Mouse (Mus musculus) neutrophil, adult 5-6 weeks (primary cell): ENCODE measurements around the gene Id2. TPM values are rescaled to one million over a fixed set of nuclear protein-coding genes. Genes with fewer than 3 reads are reported as not detected.

Source experiments
- ATAC-seq: fragments of 151-379, 151-347 bp; 2 replicates; pipeline ENCODE4 v1.8.0; 2017; ENCODE audit warnings: mild to moderate bottlenecking, moderate TSS enrichment; ENCODE audit not compliant: insufficient number of reproducible peaks, poor library complexity, low FRiP score, severe bottlenecking; ENCODE audit errors: extremely low read depth
- total RNA-seq: library from RNA; stranded (forward); fragments of 200-1000 nt; gene quantifications from 2 replicates; pipeline ENCODE4 v1.2.3, GENCODE M21; 2017

The Id2 gene
- total RNA-seq, 1 experiment from 2014 or later: 33.8 TPM

- ATAC-seq: no peak
These were observed 13.7 kb upstream of the Id2 start for GRCm38 (mm10) chr12:25110682-25111078.

DNA sequence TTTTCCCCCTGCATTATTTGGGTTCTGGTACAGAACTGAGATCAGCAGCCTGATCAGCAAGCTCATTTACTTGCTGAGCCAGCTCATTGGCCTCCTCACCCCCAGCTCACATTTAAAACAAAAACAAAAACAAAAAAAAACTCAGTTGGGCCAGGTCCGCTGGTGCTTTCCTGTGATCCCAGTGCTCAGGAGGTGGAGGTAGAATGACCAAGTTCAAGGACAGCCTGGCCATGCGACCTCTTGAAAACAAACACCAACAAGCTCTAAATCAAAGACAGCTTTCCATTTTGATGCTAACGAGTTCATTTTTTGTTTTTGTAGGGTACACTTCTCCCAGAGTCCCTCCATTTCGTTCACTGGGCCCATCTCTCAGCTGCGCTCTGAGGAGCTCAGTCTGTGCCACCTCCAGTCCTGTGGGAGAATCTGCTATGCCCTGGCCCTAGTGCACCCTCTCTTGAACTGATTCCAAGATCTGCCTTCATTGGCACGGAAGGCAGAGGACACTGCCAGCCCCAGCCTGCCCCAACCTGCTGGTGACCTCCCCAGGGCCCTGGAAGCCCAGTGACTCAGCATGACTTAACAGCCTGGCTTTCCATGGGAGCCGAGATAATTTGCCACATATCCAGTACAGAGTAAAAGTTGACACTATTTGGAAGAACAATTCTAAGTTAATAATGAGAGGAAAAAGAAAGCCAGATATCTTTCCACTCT is 13.2 kb upstream of the Id2 start:
- ATAC-seq: no peak

- ATAC-seq: no peak
These were observed 11.9 kb upstream of the Id2 start for GRCm38 (mm10) chr12:25108865-25109264.

GRCm38 (mm10) chr12:25104541-25104940 is 7.6 kb upstream of the Id2 start:
- no peak for ATAC-seq

GRCm38 (mm10) chr12:25103911-25104310 is 7.0 kb upstream of the Id2 start:
- no peak for ATAC-seq

DNA sequence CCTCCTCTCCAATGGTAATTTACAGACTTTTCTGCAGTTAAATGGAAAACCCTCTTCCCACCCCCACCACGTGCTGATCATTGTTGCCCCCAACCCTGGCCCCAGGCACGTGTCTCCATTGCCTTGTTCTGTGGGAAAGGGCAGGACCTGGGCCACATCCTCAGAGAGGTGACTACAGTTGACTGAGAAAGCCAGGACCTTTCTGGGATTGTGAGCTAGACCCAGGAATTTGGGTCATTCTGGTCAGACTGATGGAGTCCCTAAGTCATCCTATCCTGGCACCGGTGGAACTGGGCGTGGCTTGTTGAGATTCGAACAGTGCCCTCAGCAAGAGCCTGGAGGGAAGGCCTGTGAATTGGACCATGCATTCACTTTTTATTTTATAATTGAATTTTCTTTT is 4.4 kb upstream of the Id2 start:
- ATAC-seq: no peak

DNA sequence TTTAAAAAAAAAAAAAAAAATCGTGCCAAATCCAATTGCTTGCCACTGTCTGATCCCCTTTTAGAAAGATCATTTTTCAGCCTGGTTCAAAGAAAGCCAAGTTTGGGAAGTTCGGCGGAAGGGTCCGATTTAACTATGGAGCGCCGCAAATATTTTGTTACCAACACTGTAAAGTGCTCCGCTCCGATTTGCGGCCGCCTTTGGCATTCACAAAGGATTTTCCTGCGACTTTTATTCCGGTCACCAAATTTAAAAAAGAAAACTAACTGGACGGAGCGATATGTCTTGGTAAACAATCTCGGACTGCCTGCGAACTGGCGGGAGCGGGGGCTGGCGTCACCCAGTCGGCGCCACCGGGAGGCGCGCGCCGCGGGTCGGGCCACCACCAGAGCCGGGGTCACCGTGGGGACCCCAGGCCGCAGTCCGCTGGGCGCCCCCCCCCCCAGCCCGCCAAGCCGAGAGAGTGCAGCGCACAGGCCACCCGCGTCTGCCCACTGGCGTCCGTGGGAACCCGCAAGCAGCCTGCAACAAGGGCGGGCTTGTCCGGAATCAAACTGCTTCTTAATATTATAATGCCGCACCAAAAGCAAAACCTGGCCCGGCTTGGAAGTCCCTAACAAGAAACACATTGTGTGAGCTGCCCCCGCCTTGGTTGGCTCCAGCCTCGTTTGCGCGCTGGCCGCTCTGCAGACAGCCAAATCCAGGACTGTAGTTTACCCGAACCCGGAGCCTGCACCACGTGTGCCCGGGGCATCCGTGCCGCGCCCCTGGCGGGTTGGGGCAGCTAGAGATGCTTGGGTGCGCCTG is 3.7 kb upstream of the Id2 start:
- no peak for ATAC-seq

- ATAC-seq: no peak
These were observed 2.8 kb upstream of the Id2 start for GRCm38 (mm10) chr12:25099563-25100408.

- ATAC-seq: no peak
These were observed 2.3 kb upstream of the Id2 start for GRCm38 (mm10) chr12:25099313-25099562.

DNA sequence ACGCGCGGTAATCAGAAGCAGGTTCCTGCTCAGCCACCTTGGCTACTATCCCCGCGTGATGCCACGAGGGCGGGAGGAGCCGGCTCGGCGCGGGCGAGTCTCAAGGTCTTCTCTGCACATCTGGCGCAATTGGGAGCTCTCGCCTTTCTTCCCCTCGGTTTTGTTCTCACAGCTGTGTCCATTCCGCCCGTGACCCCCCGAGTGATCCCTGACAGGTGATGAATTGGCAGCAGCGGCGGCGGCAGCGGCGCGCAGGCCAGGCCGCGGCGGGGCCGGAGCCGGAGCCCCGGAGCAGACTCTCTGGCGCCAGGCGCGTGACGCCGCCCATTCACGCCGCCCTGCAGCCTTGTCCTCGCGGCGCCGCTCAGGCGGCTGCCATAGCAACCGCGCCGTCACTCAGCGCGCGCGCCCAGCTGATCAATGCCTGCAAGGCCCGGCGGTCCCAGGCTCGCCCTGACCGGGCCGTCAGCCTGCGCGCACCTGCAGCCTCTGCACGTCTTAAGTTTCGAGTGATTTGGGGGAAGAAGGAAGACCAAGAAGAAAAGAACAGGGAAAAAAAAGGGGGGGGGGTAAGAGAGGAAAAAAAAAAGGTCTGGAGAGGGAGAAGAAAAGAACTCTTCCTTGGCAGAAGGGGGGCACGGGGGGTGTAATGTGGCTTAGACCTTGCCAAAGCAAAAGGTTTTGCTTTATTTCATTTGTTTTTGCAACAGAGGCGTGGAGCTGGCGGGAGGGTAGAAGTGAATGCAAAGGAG is 1.8 kb upstream of the Id2 start:
- peak; percentile 27; the same call in 1 of the 2 replicates for ATAC-seq

DNA sequence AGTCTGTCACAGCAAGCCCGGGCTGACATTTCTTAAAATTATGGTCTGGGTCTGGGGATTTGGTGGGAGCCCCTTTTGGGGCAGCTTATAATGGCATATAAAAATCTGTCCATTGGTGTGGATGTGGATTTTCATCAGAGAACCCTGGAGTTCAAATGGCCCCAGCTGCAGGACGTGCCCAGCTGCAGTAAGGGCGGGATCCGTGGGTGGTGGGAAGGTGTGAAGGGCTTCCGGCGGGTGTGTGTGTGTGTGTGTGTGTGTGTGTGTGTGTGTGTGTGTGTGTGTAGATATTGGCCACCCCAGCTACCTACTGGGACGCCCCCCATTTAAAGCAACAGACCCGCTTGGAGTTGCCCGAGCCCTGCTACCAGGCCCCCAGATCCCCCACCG is 1.2 kb upstream of the Id2 start:
- no peak for ATAC-seq

DNA sequence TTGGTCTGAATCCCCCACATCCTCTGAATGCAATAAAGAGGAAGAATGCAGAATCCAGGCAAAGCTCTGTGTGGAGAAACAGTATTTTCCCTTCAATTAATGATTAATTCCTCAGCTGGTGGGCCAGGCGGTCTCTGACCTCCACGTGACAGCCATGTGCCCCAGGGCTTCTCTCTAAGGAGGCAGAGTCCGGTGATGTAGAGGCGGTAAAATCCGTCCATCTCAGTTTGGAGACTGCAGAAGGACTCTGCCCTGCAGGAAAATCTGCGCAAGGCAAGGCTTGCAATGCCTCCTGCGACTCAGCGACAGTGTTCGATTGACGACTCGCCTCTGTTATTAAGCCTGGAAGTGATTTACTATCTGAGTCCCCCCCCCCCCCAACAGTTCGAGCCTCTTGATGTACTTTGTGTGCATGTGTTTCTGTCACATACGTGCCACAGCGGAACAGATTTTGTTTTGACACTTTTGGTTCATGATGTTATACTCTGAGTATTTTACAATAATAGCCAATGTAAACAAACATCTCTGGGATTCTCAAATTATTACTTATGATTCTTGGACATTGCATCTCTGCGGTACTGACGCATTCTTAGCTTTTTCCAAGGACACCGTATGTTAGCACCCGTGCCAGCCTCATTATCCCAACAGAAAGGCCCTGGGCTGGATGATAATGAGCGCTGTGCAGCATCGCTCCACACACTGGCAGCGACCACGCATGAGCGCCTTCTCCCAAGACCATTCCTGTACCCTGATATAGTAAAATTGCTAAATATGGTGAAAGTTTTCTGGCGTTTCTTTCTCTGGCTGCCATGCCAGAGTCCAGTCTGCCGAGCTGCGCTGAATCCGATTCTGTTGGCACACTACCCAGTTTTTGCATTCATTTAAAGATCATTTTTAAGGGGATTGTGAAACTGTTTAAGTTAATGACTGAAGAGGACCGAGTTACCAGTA is 545 bp upstream of the Id2 start:
- ATAC-seq: no peak

DNA sequence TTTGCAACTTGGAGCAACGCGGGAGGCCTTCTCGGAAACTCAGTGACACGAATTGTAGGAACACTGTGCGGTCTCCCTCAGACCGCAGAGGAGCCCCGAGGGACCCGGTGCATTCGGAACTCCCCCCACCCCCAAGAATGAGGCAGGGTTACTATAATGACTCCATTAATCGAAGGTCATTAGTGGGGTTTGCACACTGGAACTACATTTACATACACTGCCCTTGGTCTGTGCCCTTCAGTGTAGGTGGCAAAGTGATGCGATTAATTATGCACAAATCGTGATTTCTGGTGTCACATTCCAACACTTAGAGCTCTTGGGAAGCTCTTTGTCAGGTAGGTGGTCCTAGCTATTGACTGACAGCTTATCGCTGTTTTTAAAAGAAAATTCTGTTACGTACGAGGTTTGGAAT is 294 bp downstream of the Id2 start:
- no peak for ATAC-seq

GRCm38 (mm10) chr12:25095974-25096639 is 833 bp downstream of the Id2 start:
- ATAC-seq: peak; percentile 91

- ATAC-seq: 0 out of 2 replicates have a peak, but pooled peaks have one; percentile 0
These were observed 1.4 kb downstream of the Id2 start for GRCm38 (mm10) chr12:25095538-25095937.

- no peak for ATAC-seq
These were observed 2.1 kb downstream of the Id2 start for GRCm38 (mm10) chr12:25094621-25095521.
